Mouse (Mus musculus): ENCODE data around the gene Slamf8. TPM values are rescaled to one million over a fixed set of nuclear protein-coding genes. Genes with fewer than 3 reads are reported as not detected.

The Slamf8 gene
- polyA plus RNA-seq, 1 experiment from 2014 or later: 0.08 TPM

GRCm38 (mm10) chr1:172585612-172586567, 4.5 kb downstream of the Slamf8 start:
- DNase-seq (ENCODE audit: low spot score): peak; percentile 40
- Histone ChIP-seq H3K4me3 (ENCODE audit: low read depth, low read length) (no peak overlapping the region), H3K9me3 (ENCODE audit: control insufficient read depth, low read length) (no peaks in the 10 kb centered on the region), H3K4me1 (ENCODE audit: control insufficient read depth, insufficient read depth, low read length) (no peaks in the 10 kb centered on the region), H3K9ac (ENCODE audit: low read length) (no peak overlapping the region), H3K27me3 (ENCODE audit: control insufficient read depth, insufficient read depth, low read length) (0 out of 2 replicates have a peak, but pooled peaks cover 3% of the 10 kb centered on the region), H3K27ac (replicated peaks; ENCODE audit: low read depth, low read length) (no peak overlapping the region), H3K36me3 (ENCODE audit: control insufficient read depth, insufficient read depth, low read length) (no peaks in the 10 kb centered on the region), H3K4me2 (ENCODE audit: low read depth, severe bottlenecking) (no peak overlapping the region)
- ATAC-seq (ENCODE audit: insufficient number of reproducible peaks, low FRiP score, low TSS enrichment, low read depth): no peak
- WGBS: 36% methylated on average over 26 of the region's 26 CpGs

- ATAC-seq (ENCODE audit: insufficient number of reproducible peaks, low FRiP score, low TSS enrichment, low read depth): no peak
- Histone ChIP-seq H3K4me1 (ENCODE audit: control insufficient read depth, insufficient read depth, low read length) (no peaks in the 10 kb centered on the region), H3K27ac (replicated peaks; ENCODE audit: low read depth, low read length) (no peak overlapping the region), H3K9ac (ENCODE audit: low read length) (no peak overlapping the region), H3K4me2 (ENCODE audit: low read depth, severe bottlenecking) (no peak overlapping the region), H3K36me3 (ENCODE audit: control insufficient read depth, insufficient read depth, low read length) (no peaks in the 10 kb centered on the region), H3K27me3 (ENCODE audit: control insufficient read depth, insufficient read depth, low read length) (0 out of 2 replicates have a peak, but pooled peaks cover 3% of the 10 kb centered on the region), H3K9me3 (ENCODE audit: control insufficient read depth, low read length) (no peaks in the 10 kb centered on the region), H3K4me3 (ENCODE audit: low read depth, low read length) (no peak overlapping the region)
- no peak for DNase-seq (ENCODE audit: low spot score)
- 60% methylated on average over 4 of the region's 4 CpGs for WGBS
Measured at GRCm38 (mm10) chr1:172585026-172585425, 5.3 kb downstream of the Slamf8 start.

DNA sequence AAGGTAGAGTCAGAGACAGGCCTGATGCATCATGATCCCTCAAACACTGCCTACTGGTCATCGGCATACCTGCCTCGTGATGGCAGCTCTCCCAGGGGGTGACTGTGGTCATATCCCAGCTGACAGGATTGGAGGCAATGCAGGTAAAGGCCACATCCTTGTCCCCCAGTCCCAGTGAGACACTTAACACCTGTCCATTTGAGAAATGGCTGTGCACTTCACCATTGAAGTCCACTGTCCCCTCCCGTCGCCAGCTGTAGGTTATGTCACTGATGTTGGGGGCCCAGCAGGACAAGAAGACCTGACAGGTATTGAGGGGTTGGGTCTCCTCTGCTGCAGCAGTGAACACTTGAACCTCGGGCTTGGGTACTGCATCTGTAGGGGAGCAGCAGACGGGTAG, 6.1 kb downstream of the Slamf8 start:
- no peaks in the 10 kb centered on the region for H3K9me3 ChIP-seq (ENCODE audit: control insufficient read depth, low read length)
- H3K4me2 ChIP-seq (ENCODE audit: low read depth, severe bottlenecking): no peak overlapping the region
- no peaks in the 10 kb centered on the region for H3K36me3 ChIP-seq (ENCODE audit: control insufficient read depth, insufficient read depth, low read length)
- H3K4me1 ChIP-seq (ENCODE audit: control insufficient read depth, insufficient read depth, low read length): no peaks in the 10 kb centered on the region
- no peak overlapping the region for H3K4me3 ChIP-seq (ENCODE audit: low read depth, low read length)
- 0 out of 2 replicates have a peak, but pooled peaks cover 3% of the 10 kb centered on the region for H3K27me3 ChIP-seq (ENCODE audit: control insufficient read depth, insufficient read depth, low read length)
- no peak for DNase-seq (ENCODE audit: low spot score)
- 87% methylated on average over 6 of the region's 6 CpGs for WGBS
- H3K9ac ChIP-seq (ENCODE audit: low read length): no peak overlapping the region
- H3K27ac ChIP-seq (replicated peaks; ENCODE audit: low read depth, low read length): no peak overlapping the region
- no peak for ATAC-seq (ENCODE audit: insufficient number of reproducible peaks, low FRiP score, low TSS enrichment, low read depth)

- Histone ChIP-seq H3K9ac (ENCODE audit: low read length) (no peak overlapping the region), H3K9me3 (ENCODE audit: control insufficient read depth, low read length) (no peaks in the 10 kb centered on the region), H3K4me3 (ENCODE audit: low read depth, low read length) (no peak overlapping the region), H3K36me3 (ENCODE audit: control insufficient read depth, insufficient read depth, low read length) (no peaks in the 10 kb centered on the region), H3K27ac (replicated peaks; ENCODE audit: low read depth, low read length) (no peak overlapping the region), H3K4me2 (ENCODE audit: low read depth, severe bottlenecking) (no peak overlapping the region), H3K4me1 (ENCODE audit: control insufficient read depth, insufficient read depth, low read length) (no peaks in the 10 kb centered on the region), H3K27me3 (ENCODE audit: control insufficient read depth, insufficient read depth, low read length) (0 out of 2 replicates have a peak, but pooled peaks cover 3% of the 10 kb centered on the region)
- DNase-seq (ENCODE audit: low spot score) (no peak), ATAC-seq (ENCODE audit: insufficient number of reproducible peaks, low FRiP score, low TSS enrichment, low read depth) (no peak)
- 71% methylated on average over 8 of the region's 8 CpGs for WGBS
Measured at GRCm38 (mm10) chr1:172582436-172582835, 7.9 kb downstream of the Slamf8 start.

DNA sequence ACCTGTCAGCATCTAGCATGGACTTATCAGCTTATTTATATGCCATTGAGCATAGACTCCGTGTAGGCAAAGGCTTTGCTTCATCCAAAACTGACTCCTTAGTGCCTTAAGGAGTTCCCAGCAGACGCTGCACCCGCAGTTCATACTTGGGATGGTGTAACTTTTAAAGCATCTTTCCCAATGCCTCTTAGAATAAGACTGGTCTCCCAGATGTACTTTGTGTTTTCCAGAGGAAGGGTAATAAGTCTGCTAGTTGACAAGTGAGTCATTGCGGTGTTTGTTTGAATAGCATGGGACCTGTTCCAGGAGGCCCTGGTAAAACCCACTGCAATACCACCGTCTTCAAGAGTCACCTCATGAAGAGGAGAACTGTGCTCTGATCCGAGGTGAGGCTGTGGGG, 10.3 kb downstream of the Slamf8 start:
- H3K4me1 ChIP-seq (ENCODE audit: control insufficient read depth, insufficient read depth, low read length): no peaks in the 10 kb centered on the region
- 0 out of 2 replicates have a peak, but pooled peaks cover 3% of the 10 kb centered on the region for H3K27me3 ChIP-seq (ENCODE audit: control insufficient read depth, insufficient read depth, low read length)
- H3K4me2 ChIP-seq (ENCODE audit: low read depth, severe bottlenecking): no peak overlapping the region
- H3K27ac ChIP-seq (replicated peaks; ENCODE audit: low read depth, low read length): no peak overlapping the region
- 78% methylated on average over 6 of the region's 6 CpGs for WGBS
- DNase-seq (ENCODE audit: low spot score) (no peak), ATAC-seq (ENCODE audit: insufficient number of reproducible peaks, low FRiP score, low TSS enrichment, low read depth) (no peak)
- H3K36me3 ChIP-seq (ENCODE audit: control insufficient read depth, insufficient read depth, low read length): no peaks in the 10 kb centered on the region
- H3K9me3 ChIP-seq (ENCODE audit: control insufficient read depth, low read length): no peaks in the 10 kb centered on the region
- H3K4me3 ChIP-seq (ENCODE audit: low read depth, low read length): no peak overlapping the region
- no peak overlapping the region for H3K9ac ChIP-seq (ENCODE audit: low read length)

- no peaks in the 10 kb centered on the region for H3K9me3 ChIP-seq (ENCODE audit: control insufficient read depth, low read length)
- no peak overlapping the region for H3K9ac ChIP-seq (ENCODE audit: low read length)
- WGBS: 70% methylated on average over 4 of the region's 4 CpGs
- H3K4me3 ChIP-seq (ENCODE audit: low read depth, low read length): no peak overlapping the region
- no peak overlapping the region for H3K4me2 ChIP-seq (ENCODE audit: low read depth, severe bottlenecking)
- peaks cover 2% of the 10 kb centered on the region; the same call in 1 of the 2 replicates for H3K27me3 ChIP-seq (ENCODE audit: control insufficient read depth, insufficient read depth, low read length)
- no peak for DNase-seq (ENCODE audit: low spot score)
- 0 out of 2 replicates have a peak, but pooled peaks cover 4% of the 10 kb centered on the region for H3K4me1 ChIP-seq (ENCODE audit: control insufficient read depth, insufficient read depth, low read length)
- H3K36me3 ChIP-seq (ENCODE audit: control insufficient read depth, insufficient read depth, low read length): no peaks in the 10 kb centered on the region
- ATAC-seq (ENCODE audit: insufficient number of reproducible peaks, low FRiP score, low TSS enrichment, low read depth): no peak
- no peak overlapping the region for H3K27ac ChIP-seq (replicated peaks; ENCODE audit: low read depth, low read length)
Measured at GRCm38 (mm10) chr1:172567758-172568157, 22.6 kb downstream of the Slamf8 start.

DNA sequence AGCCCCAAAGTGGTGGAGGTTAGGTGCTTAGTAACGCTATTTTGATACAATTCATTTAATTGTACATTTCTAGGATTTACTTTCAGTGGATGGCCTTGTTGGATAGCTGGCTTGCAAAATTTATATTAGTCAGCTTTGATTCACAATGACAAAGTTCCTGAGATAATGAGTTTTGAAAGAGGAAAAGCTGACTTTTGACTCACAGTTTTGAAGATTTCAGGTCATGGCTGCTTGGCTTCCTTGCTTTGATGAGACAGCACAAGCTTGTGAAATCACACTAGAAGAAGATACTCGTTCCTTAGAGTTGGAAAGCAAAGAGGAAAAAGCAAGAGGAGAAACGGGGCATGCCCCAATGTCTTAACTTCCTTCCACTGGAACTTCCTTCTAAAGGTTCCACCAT, 24.2 kb downstream of the Slamf8 start:
- DNase-seq (ENCODE audit: low spot score) (no peak), ATAC-seq (ENCODE audit: insufficient number of reproducible peaks, low FRiP score, low TSS enrichment, low read depth) (no peak)
- H3K4me1 ChIP-seq (ENCODE audit: control insufficient read depth, insufficient read depth, low read length): peaks cover 11% of the 10 kb centered on the region; the same call in 1 of the 2 replicates
- H3K27ac ChIP-seq (replicated peaks; ENCODE audit: low read depth, low read length): no peak overlapping the region
- no peak overlapping the region for H3K9ac ChIP-seq (ENCODE audit: low read length)
- no peaks in the 10 kb centered on the region for H3K36me3 ChIP-seq (ENCODE audit: control insufficient read depth, insufficient read depth, low read length)
- no peak overlapping the region for H3K4me3 ChIP-seq (ENCODE audit: low read depth, low read length)
- WGBS: 67% methylated on average over 3 of the region's 3 CpGs
- no peak overlapping the region for H3K4me2 ChIP-seq (ENCODE audit: low read depth, severe bottlenecking)
- H3K9me3 ChIP-seq (ENCODE audit: control insufficient read depth, low read length): no peaks in the 10 kb centered on the region
- peaks cover 17% of the 10 kb centered on the region for H3K27me3 ChIP-seq (ENCODE audit: control insufficient read depth, insufficient read depth, low read length)

GRCm38 (mm10) chr1:172563465-172563828, 26.9 kb downstream of the Slamf8 start:
- peak overlapping the region; percentile 79 for H3K4me2 ChIP-seq (ENCODE audit: low read depth, severe bottlenecking)
- no peak for DNase-seq (ENCODE audit: low spot score)
- no peaks in the 10 kb centered on the region for H3K36me3 ChIP-seq (ENCODE audit: control insufficient read depth, insufficient read depth, low read length)
- no peak for ATAC-seq (ENCODE audit: insufficient number of reproducible peaks, low FRiP score, low TSS enrichment, low read depth)
- WGBS: 2% methylated on average over 9 of the region's 10 CpGs
- H3K27me3 ChIP-seq (ENCODE audit: control insufficient read depth, insufficient read depth, low read length): peaks cover 29% of the 10 kb centered on the region
- H3K9me3 ChIP-seq (ENCODE audit: control insufficient read depth, low read length): no peaks in the 10 kb centered on the region
- H3K4me1 ChIP-seq (ENCODE audit: control insufficient read depth, insufficient read depth, low read length): peaks cover 11% of the 10 kb centered on the region; the same call in 1 of the 2 replicates
- H3K27ac ChIP-seq (replicated peaks; ENCODE audit: low read depth, low read length): no peak overlapping the region
- peak overlapping the region; percentile 54 for H3K4me3 ChIP-seq (ENCODE audit: low read depth, low read length)
- peak overlapping the region; percentile 54 for H3K9ac ChIP-seq (ENCODE audit: low read length)

Measured in limb, embryonic 11.5 days (tissue).